Mouse (Mus musculus) heart, adult 2 months (tissue): ENCODE data around the gene Brf1.

Source experiments
- CTCF ChIP-seq: fragments of 200-600 bp; IDR thresholded peaks from 2 replicates; pipeline ENCODE4 v1.8.1; 2022; ENCODE audit warnings: antibody characterized with exemption, mild to moderate bottlenecking, moderate library complexity
- POLR2A ChIP-seq: fragments of 200-500 bp; IDR thresholded peaks from 2 replicates; pipeline ENCODE4 v1.6.1; 2011; ENCODE audit warnings: mild to moderate bottlenecking, low read depth, low read length, control low read depth; ENCODE audit not compliant: insufficient read depth

DNA sequence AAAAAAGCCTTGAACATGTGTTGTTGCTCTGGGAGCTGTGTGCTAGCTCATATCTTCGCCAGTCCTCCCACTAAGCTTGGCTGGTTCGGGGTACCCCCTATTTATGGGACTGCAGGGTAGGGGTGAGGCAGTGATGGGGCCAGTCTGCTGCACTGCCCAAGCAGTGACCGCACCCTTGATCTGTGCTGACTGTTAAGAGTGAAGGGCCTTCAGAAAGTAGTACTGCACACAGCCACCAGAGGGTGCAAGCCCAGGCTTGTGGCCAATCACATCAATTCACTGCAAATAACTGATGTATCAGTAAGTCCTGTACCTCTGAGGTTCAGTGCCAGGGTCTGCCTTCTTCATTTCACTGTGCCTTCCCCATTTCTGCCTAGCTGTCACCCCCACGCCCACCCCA is 44.7 kb downstream of the Brf1 start:
- TF ChIP-seq CTCF = peak; percentile 97
- TF ChIP-seq POLR2A = peak; percentile 37; the same call in 1 of the 2 replicates
